Mouse (Mus musculus) embryonic fibroblast, embryonic 13.5 days (primary cell): ENCODE measurements at regions not wholly inside any gene's neighbourhood (a gene's known extent, or its start where the extent isn't known, plus 50 kb on each side); places are given as distances from the start of the nearest gene placed in this dataset.
A peak's percentile ranks its signal among the peaks of the same experiment; 100 is the strongest.

Experiments
- H3K27ac ChIP-seq: 2 replicates; pipeline ENCODE4 v1.5.1; 2012; ENCODE audit warnings: low read length, control low read depth, inconsistent platforms; ENCODE audit not compliant: insufficient read depth
- H3K4me1 ChIP-seq: 2 replicates; pipeline ENCODE4 v1.6.1; 2011; ENCODE audit warnings: low read length; ENCODE audit not compliant: control insufficient read depth, insufficient read depth
- H3K4me3 ChIP-seq: 2 replicates; pipeline ENCODE4 v1.5.1; 2011; ENCODE audit warnings: mild to moderate bottlenecking, control low read depth, low read length; ENCODE audit not compliant: insufficient read depth
- CTCF ChIP-seq: IDR thresholded peaks from 2 replicates; pipeline ENCODE4 v1.5.1; 2011; ENCODE audit warnings: mild to moderate bottlenecking, control low read depth, low read length, moderate library complexity, borderline replicate concordance; ENCODE audit not compliant: insufficient read depth
- POLR2A ChIP-seq: IDR thresholded peaks from 2 replicates; pipeline ENCODE4 v1.6.1; 2011; ENCODE audit warnings: low read depth, mild to moderate bottlenecking, control low read depth, low read length, moderate library complexity

GRCm38 (mm10) chr12:51190186-51190585, 157.7 kb upstream of the G2e3 start:
- no peak for TF ChIP-seq POLR2A
- H3K4me3 ChIP-seq = no peak overlapping the region
- H3K27ac ChIP-seq = no peak overlapping the region
- no peaks in the 10 kb centered on the region for H3K4me1 ChIP-seq

- no peaks in the 10 kb centered on the region for H3K4me1 ChIP-seq
- no peak overlapping the region for H3K4me3 ChIP-seq
- no peak overlapping the region for H3K27ac ChIP-seq
- TF ChIP-seq CTCF = no peak
- no peak for TF ChIP-seq POLR2A
These were observed 159.6 kb upstream of the G2e3 start for GRCm38 (mm10) chr12:51188229-51188628.

GRCm38 (mm10) chr12:51187726-51188125, 160.1 kb upstream of the G2e3 start:
- TF ChIP-seq CTCF = no peak
- no peak for TF ChIP-seq POLR2A
- no peak overlapping the region for H3K27ac ChIP-seq
- no peaks in the 10 kb centered on the region for H3K4me1 ChIP-seq
- no peak overlapping the region for H3K4me3 ChIP-seq

GRCm38 (mm10) chr12:51185751-51186150, 162.1 kb upstream of the G2e3 start:
- peak overlapping the region; percentile 48 for H3K27ac ChIP-seq
- H3K4me3 ChIP-seq = no peak overlapping the region
- TF ChIP-seq CTCF (no peak), POLR2A (no peak)
- no peaks in the 10 kb centered on the region for H3K4me1 ChIP-seq

- Histone ChIP-seq H3K27ac (no peak overlapping the region), H3K4me1 (no peaks in the 10 kb centered on the region), H3K4me3 (no peak overlapping the region)
- TF ChIP-seq POLR2A = no peak
- no peak for TF ChIP-seq CTCF
These were observed 172.7 kb upstream of the G2e3 start for GRCm38 (mm10) chr12:51174906-51175756.

GRCm38 (mm10) chr12:51165186-51165585, 182.7 kb upstream of the G2e3 start:
- no peak overlapping the region for H3K4me3 ChIP-seq
- H3K4me1 ChIP-seq = no peaks in the 10 kb centered on the region
- TF ChIP-seq POLR2A (no peak), CTCF (no peak)
- no peak overlapping the region for H3K27ac ChIP-seq

GRCm38 (mm10) chr12:51160995-51161394, 186.9 kb upstream of the G2e3 start:
- H3K4me1 ChIP-seq = no peaks in the 10 kb centered on the region
- no peak overlapping the region for H3K27ac ChIP-seq
- H3K4me3 ChIP-seq = no peak overlapping the region
- TF ChIP-seq POLR2A = no peak
- TF ChIP-seq CTCF = no peak

- H3K4me1 ChIP-seq = no peaks in the 10 kb centered on the region
These were observed 187.7 kb upstream of the G2e3 start for GRCm38 (mm10) chr12:51160122-51160521.

GRCm38 (mm10) chr12:51147963-51148362, 199.9 kb upstream of the G2e3 start:
- H3K27ac ChIP-seq = no peak overlapping the region
- H3K4me1 ChIP-seq = no peaks in the 10 kb centered on the region
- TF ChIP-seq POLR2A = no peak
- no peak for TF ChIP-seq CTCF
- no peak overlapping the region for H3K4me3 ChIP-seq

More at GRCm38 (mm10) chr12:51160122-51160521, 187.7 kb upstream of the G2e3 start:
- no peak overlapping the region for H3K27ac ChIP-seq
- no peak for TF ChIP-seq POLR2A
- no peak for TF ChIP-seq CTCF
- no peak overlapping the region for H3K4me3 ChIP-seq

GRCm38 (mm10) chr12:51143840-51144239, 204.0 kb upstream of the G2e3 start:
- H3K4me1 ChIP-seq = no peaks in the 10 kb centered on the region

More at GRCm38 (mm10) chr12:51143840-51144239, 204.0 kb upstream of the G2e3 start:
- Histone ChIP-seq H3K27ac (no peak overlapping the region), H3K4me3 (no peak overlapping the region)
- no peak for TF ChIP-seq POLR2A
